Mouse (Mus musculus): ENCODE results near the gene Syne2. TPM values are rescaled to one million over a fixed set of nuclear protein-coding genes. Genes with fewer than 3 reads are reported as not detected.
A peak's percentile ranks its signal among the peaks of the same experiment; 100 is the strongest.

Syne2 gene
- polyA plus RNA-seq, 1 experiment, result 28.9 TPM

GRCm38 (mm10) chr12:76051879-76052278 lies 233.9 kb downstream of the Syne2 start:
- no peak for TF ChIP-seq POLR2A (IDR thresholded peaks at IDR 0.05; ENCODE audit: insufficient read depth, low read length)
- no peak for TF ChIP-seq EP300 (IDR thresholded peaks at IDR 0.05; ENCODE audit: insufficient read depth, low read depth, low read length)
- no peak for TF ChIP-seq CTCF (IDR thresholded peaks at IDR 0.05; ENCODE audit: low read depth, low read length)
- H3K4me1 ChIP-seq (ENCODE audit: control insufficient read depth, insufficient read depth, low read length), result no peaks in the 10 kb centered on the region
- no peaks in the 10 kb centered on the region for H3K9me3 ChIP-seq (replicated peaks; ENCODE audit: control insufficient read depth, insufficient read depth, low read length, poor library complexity, severe bottlenecking)
- H3K27ac ChIP-seq (ENCODE audit: insufficient read depth, low read length), result no peak overlapping the region
- H3K4me3 ChIP-seq (ENCODE audit: low read depth, low read length), result no peak overlapping the region
- no peaks in the 10 kb centered on the region for H3K27me3 ChIP-seq (ENCODE audit: control insufficient read depth, insufficient read depth, low read length, poor library complexity, severe bottlenecking)
- H3K9ac ChIP-seq (ENCODE audit: low read depth, poor library complexity, severe bottlenecking), result no peak overlapping the region
- H3K36me3 ChIP-seq (ENCODE audit: control insufficient read depth, insufficient read depth, low read length, poor library complexity, severe bottlenecking), result no peaks in the 10 kb centered on the region

DNA sequence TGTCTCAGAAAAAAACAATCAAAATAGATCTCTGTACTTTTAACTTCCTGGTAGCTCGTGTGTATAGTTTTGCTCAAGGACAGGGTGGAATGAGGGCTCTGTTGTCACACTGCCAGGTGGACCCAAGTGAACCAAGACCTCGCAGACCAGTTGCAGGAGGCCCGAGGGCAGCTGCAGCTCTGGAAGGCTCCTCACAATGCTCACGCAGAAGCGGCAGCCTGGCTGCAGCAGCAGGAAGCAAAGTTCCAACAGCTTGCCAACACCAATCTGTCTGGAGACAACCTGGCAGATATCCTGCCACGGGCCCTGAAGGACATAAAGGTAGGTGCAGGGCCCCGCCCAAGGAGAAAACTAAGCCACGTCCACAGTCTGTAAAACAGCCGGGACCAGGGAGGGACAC lies 236.7 kb downstream of the Syne2 start:
- TF ChIP-seq CTCF (IDR thresholded peaks at IDR 0.05; ENCODE audit: low read depth, low read length) (no peak), EP300 (IDR thresholded peaks at IDR 0.05; ENCODE audit: insufficient read depth, low read depth, low read length) (no peak), POLR2A (IDR thresholded peaks at IDR 0.05; ENCODE audit: insufficient read depth, low read length) (no peak)
- Histone ChIP-seq H3K9ac (ENCODE audit: low read depth, poor library complexity, severe bottlenecking) (no peak overlapping the region), H3K4me1 (ENCODE audit: control insufficient read depth, insufficient read depth, low read length) (no peaks in the 10 kb centered on the region), H3K36me3 (ENCODE audit: control insufficient read depth, insufficient read depth, low read length, poor library complexity, severe bottlenecking) (no peaks in the 10 kb centered on the region), H3K4me3 (ENCODE audit: low read depth, low read length) (no peak overlapping the region), H3K27ac (ENCODE audit: insufficient read depth, low read length) (no peak overlapping the region), H3K9me3 (replicated peaks; ENCODE audit: control insufficient read depth, insufficient read depth, low read length, poor library complexity, severe bottlenecking) (no peaks in the 10 kb centered on the region), H3K27me3 (ENCODE audit: control insufficient read depth, insufficient read depth, low read length, poor library complexity, severe bottlenecking) (no peaks in the 10 kb centered on the region)

- TF ChIP-seq POLR2A (IDR thresholded peaks at IDR 0.05; ENCODE audit: insufficient read depth, low read length), result no peak
- no peak for TF ChIP-seq EP300 (IDR thresholded peaks at IDR 0.05; ENCODE audit: insufficient read depth, low read depth, low read length)
- no peak for TF ChIP-seq CTCF (IDR thresholded peaks at IDR 0.05; ENCODE audit: low read depth, low read length)
- Histone ChIP-seq H3K4me3 (ENCODE audit: low read depth, low read length) (no peak overlapping the region), H3K27me3 (ENCODE audit: control insufficient read depth, insufficient read depth, low read length, poor library complexity, severe bottlenecking) (no peaks in the 10 kb centered on the region), H3K9ac (ENCODE audit: low read depth, poor library complexity, severe bottlenecking) (no peak overlapping the region), H3K27ac (ENCODE audit: insufficient read depth, low read length) (no peak overlapping the region), H3K4me1 (ENCODE audit: control insufficient read depth, insufficient read depth, low read length) (no peaks in the 10 kb centered on the region), H3K9me3 (replicated peaks; ENCODE audit: control insufficient read depth, insufficient read depth, low read length, poor library complexity, severe bottlenecking) (no peaks in the 10 kb centered on the region), H3K36me3 (ENCODE audit: control insufficient read depth, insufficient read depth, low read length, poor library complexity, severe bottlenecking) (no peaks in the 10 kb centered on the region)
Observed at GRCm38 (mm10) chr12:76063001-76063400, 245.1 kb downstream of the Syne2 start.

DNA sequence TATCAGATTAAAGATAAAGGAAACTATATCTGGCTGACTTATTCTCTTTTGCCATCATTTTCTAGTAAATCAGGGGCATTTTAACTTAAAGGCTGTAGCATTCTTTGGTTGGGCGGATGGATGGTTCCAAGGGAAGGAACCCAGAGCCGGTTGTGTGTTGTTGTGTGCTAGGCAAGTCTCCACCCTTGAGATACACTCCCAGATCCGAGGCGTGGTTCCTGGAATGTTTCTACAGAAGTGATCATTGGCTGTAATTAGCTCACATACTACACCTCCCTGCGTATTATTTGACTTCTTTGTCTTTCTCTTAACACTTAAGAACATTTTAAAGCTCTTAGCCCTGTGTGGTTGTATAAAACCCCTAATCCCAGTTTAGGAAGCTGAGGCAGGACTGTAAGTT lies 252.5 kb downstream of the Syne2 start:
- no peaks in the 10 kb centered on the region for H3K9me3 ChIP-seq (replicated peaks; ENCODE audit: control insufficient read depth, insufficient read depth, low read length, poor library complexity, severe bottlenecking)
- H3K9ac ChIP-seq (ENCODE audit: low read depth, poor library complexity, severe bottlenecking), result no peak overlapping the region
- no peaks in the 10 kb centered on the region for H3K36me3 ChIP-seq (ENCODE audit: control insufficient read depth, insufficient read depth, low read length, poor library complexity, severe bottlenecking)
- H3K4me3 ChIP-seq (ENCODE audit: low read depth, low read length), result no peak overlapping the region
- no peaks in the 10 kb centered on the region for H3K27me3 ChIP-seq (ENCODE audit: control insufficient read depth, insufficient read depth, low read length, poor library complexity, severe bottlenecking)
- H3K4me1 ChIP-seq (ENCODE audit: control insufficient read depth, insufficient read depth, low read length), result peaks cover 6% of the 10 kb centered on the region
- no peak overlapping the region for H3K27ac ChIP-seq (ENCODE audit: insufficient read depth, low read length)
- TF ChIP-seq CTCF (IDR thresholded peaks at IDR 0.05; ENCODE audit: low read depth, low read length) (no peak), EP300 (IDR thresholded peaks at IDR 0.05; ENCODE audit: insufficient read depth, low read depth, low read length) (no peak), POLR2A (IDR thresholded peaks at IDR 0.05; ENCODE audit: insufficient read depth, low read length) (no peak)

GRCm38 (mm10) chr12:76071935-76072849 lies 254.3 kb downstream of the Syne2 start:
- TF ChIP-seq POLR2A (IDR thresholded peaks at IDR 0.05; ENCODE audit: insufficient read depth, low read length) (no peak), EP300 (IDR thresholded peaks at IDR 0.05; ENCODE audit: insufficient read depth, low read depth, low read length) (peak; percentile 55; the same call in 1 of the 2 replicates)
- peaks cover 6% of the 10 kb centered on the region for H3K4me1 ChIP-seq (ENCODE audit: control insufficient read depth, insufficient read depth, low read length)
- no peaks in the 10 kb centered on the region for H3K27me3 ChIP-seq (ENCODE audit: control insufficient read depth, insufficient read depth, low read length, poor library complexity, severe bottlenecking)
- peak overlapping the region; percentile 81 for H3K27ac ChIP-seq (ENCODE audit: insufficient read depth, low read length)
- peak overlapping the region; percentile 43 for H3K4me3 ChIP-seq (ENCODE audit: low read depth, low read length)
- H3K36me3 ChIP-seq (ENCODE audit: control insufficient read depth, insufficient read depth, low read length, poor library complexity, severe bottlenecking), result no peaks in the 10 kb centered on the region
- H3K9me3 ChIP-seq (replicated peaks; ENCODE audit: control insufficient read depth, insufficient read depth, low read length, poor library complexity, severe bottlenecking), result no peaks in the 10 kb centered on the region
- H3K9ac ChIP-seq (ENCODE audit: low read depth, poor library complexity, severe bottlenecking), result peak overlapping the region; percentile 48

All from ES-Bruce4 (cell line).